Mouse (Mus musculus) midbrain, postnatal 0 days (tissue): ENCODE measurements around the gene Psmd10. TPM values are rescaled to one million over a fixed set of nuclear protein-coding genes. Genes with fewer than 3 reads are reported as not detected.
A peak's percentile ranks its signal among the peaks of the same experiment; 100 is the strongest.

Experiments used
- ATAC-seq: fragments of 200-750 bp; cut with Nextera tagmentation; 2 replicates; pipeline ENCODE4 v1.8.0; 2017; ENCODE audit warnings: moderate number of reproducible peaks, mild to moderate bottlenecking, moderate TSS enrichment, moderate library complexity; ENCODE audit not compliant: low FRiP score
- DNase-seq: peaks from one replicate; pipeline ENCODE4 v3.0.0-alpha.2; 2015; ENCODE audit warnings: low spot score
- H3K27ac ChIP-seq: fragments of 300-500 bp; sonication (generic); 2 replicates; pipeline ENCODE4 v1.5.1; 2014; ENCODE audit warnings: low read depth, mild to moderate bottlenecking, low read length, mixed read lengths
- H3K27me3 ChIP-seq: fragments of 300-500 bp; sonication (generic); 2 replicates; pipeline ENCODE4 v1.6.1; 2014; ENCODE audit warnings: low read length, control low read depth, mixed read lengths; ENCODE audit not compliant: insufficient read depth
- H3K36me3 ChIP-seq: fragments of 300-500 bp; sonication (generic); 2 replicates; pipeline ENCODE4 v1.6.1; 2014; ENCODE audit warnings: low read length, control low read depth, mixed read lengths; ENCODE audit not compliant: insufficient read depth
- H3K4me1 ChIP-seq: fragments of 300-500 bp; sonication (generic); 2 replicates; pipeline ENCODE4 v1.6.1; 2014; ENCODE audit warnings: mild to moderate bottlenecking, control low read depth, antibody characterized with exemption, low read length, mixed read lengths; ENCODE audit not compliant: insufficient read depth
- H3K4me2 ChIP-seq: fragments of 300-500 bp; sonication (generic); 2 replicates; pipeline ENCODE4 v1.6.1; 2014; ENCODE audit warnings: low read depth, mild to moderate bottlenecking, low read length, mixed read lengths; ENCODE audit not compliant: poor library complexity, severe bottlenecking
- H3K4me3 ChIP-seq: fragments of 300-500 bp; sonication (generic); 2 replicates; pipeline ENCODE4 v1.5.1; 2014; ENCODE audit warnings: low read depth, mild to moderate bottlenecking, low read length, moderate library complexity
- H3K9ac ChIP-seq: fragments of 300-500 bp; sonication (generic); replicated peaks from 2 replicates; pipeline ENCODE4 v1.6.1; 2014; ENCODE audit warnings: mild to moderate bottlenecking, low read length, moderate library complexity, mixed read lengths; ENCODE audit not compliant: poor library complexity, severe bottlenecking
- H3K9me3 ChIP-seq: fragments of 300-500 bp; sonication (generic); 2 replicates; pipeline ENCODE4 v1.6.1; 2016; ENCODE audit warnings: low read length, control low read depth
- CTCF ChIP-seq: IDR thresholded peaks from 2 replicates; pipeline ENCODE4 v1.5.1; 2016; ENCODE audit warnings: antibody characterized with exemption, mild to moderate bottlenecking
- WGBS: fragments of 180-500 bp; shearing (Covaris S2); extraction: QIAGEN DNeasy Blood & Tissue Kit; methylation state at CpG from one replicate; pipeline ENCODE4 v1.1.7; 2014; 5-methylcytosine and 5-hydroxymethylcytosine counted together
- polyA plus RNA-seq: library from polyadenylated mRNA; unstranded; fragments of >200 nt; fragmentation: Nextera tagmentation; extraction: Ambion mirVana; gene quantifications from 2 replicates; pipeline ENCODE4 v1.2.1, GENCODE M21; 2015
- total RNA-seq: library from RNA; depleted of rRNA; stranded (reverse); fragments of >200 nt; gene quantifications from 2 replicates; pipeline ENCODE4 v1.2.3, GENCODE M21; 2014

Psmd10 gene
- total and polyA plus RNA-seq, 2 experiments from 2014 or later: 11.8 to 33.2 TPM

- 89% methylated on average over 4 of the region's 4 CpGs for WGBS
- Histone ChIP-seq H3K9ac (no peak overlapping the region), H3K4me2 (no peak overlapping the region), H3K27ac (no peak overlapping the region), H3K4me1 (no peaks in the 10 kb centered on the region), H3K4me3 (no peak overlapping the region), H3K27me3 (peaks cover 14% of the 10 kb centered on the region; the same call in 1 of the 2 replicates), H3K36me3 (no peaks in the 10 kb centered on the region), H3K9me3 (no peaks in the 10 kb centered on the region)
- TF ChIP-seq CTCF: no peak
- DNase-seq (no peak), ATAC-seq (no peak)
Observed at GRCm38 (mm10) chrX:140953618-140954017, 2.9 kb downstream of the Psmd10 start.

GRCm38 (mm10) chrX:140936271-140936670 lies 20.3 kb downstream of the Psmd10 start:
- Histone ChIP-seq H3K9ac (no peak overlapping the region), H3K27ac (no peak overlapping the region), H3K4me2 (no peak overlapping the region), H3K4me1 (no peaks in the 10 kb centered on the region), H3K36me3 (no peaks in the 10 kb centered on the region), H3K27me3 (peaks cover 3% of the 10 kb centered on the region; the same call in 1 of the 2 replicates), H3K9me3 (no peaks in the 10 kb centered on the region), H3K4me3 (no peak overlapping the region)
- ATAC-seq (no peak), DNase-seq (no peak)
- WGBS: 68% methylated on average over 5 of the region's 5 CpGs
- no peak for TF ChIP-seq CTCF

- H3K36me3 ChIP-seq: no peaks in the 10 kb centered on the region
- WGBS: 88% methylated on average over 3 of the region's 3 CpGs
- H3K9me3 ChIP-seq: no peaks in the 10 kb centered on the region
- no peak for TF ChIP-seq CTCF
- no peak overlapping the region for H3K9ac ChIP-seq
- H3K4me3 ChIP-seq: no peak overlapping the region
- H3K27ac ChIP-seq: no peak overlapping the region
- DNase-seq (no peak), ATAC-seq (no peak)
- no peak overlapping the region for H3K4me2 ChIP-seq
- H3K4me1 ChIP-seq: no peaks in the 10 kb centered on the region
- peaks cover 3% of the 10 kb centered on the region; the same call in 1 of the 2 replicates for H3K27me3 ChIP-seq
Observed at GRCm38 (mm10) chrX:140933263-140933662, 23.3 kb downstream of the Psmd10 start.

- peak; percentile 77 for TF ChIP-seq CTCF
- Histone ChIP-seq H3K4me3 (no peak overlapping the region), H3K4me2 (no peak overlapping the region), H3K36me3 (no peaks in the 10 kb centered on the region), H3K27me3 (peaks cover 3% of the 10 kb centered on the region; the same call in 1 of the 2 replicates), H3K4me1 (no peaks in the 10 kb centered on the region), H3K9me3 (no peaks in the 10 kb centered on the region), H3K27ac (no peak overlapping the region), H3K9ac (no peak overlapping the region)
- no peak for ATAC-seq
- 49% methylated on average over 3 of the region's 3 CpGs for WGBS
- DNase-seq: peak; percentile 54
Observed at GRCm38 (mm10) chrX:140932066-140932465, 24.5 kb downstream of the Psmd10 start.

- peaks cover 8% of the 10 kb centered on the region for H3K27me3 ChIP-seq
- no peaks in the 10 kb centered on the region for H3K36me3 ChIP-seq
- H3K9ac ChIP-seq: no peak overlapping the region
- H3K27ac ChIP-seq: no peak overlapping the region
- H3K4me1 ChIP-seq: no peaks in the 10 kb centered on the region
- ATAC-seq: no peak
- H3K4me3 ChIP-seq: no peak overlapping the region
- 88% methylated on average over 6 of the region's 6 CpGs for WGBS
- no peak overlapping the region for H3K4me2 ChIP-seq
- no peak for DNase-seq
- TF ChIP-seq CTCF: no peak
- no peaks in the 10 kb centered on the region for H3K9me3 ChIP-seq
Observed at GRCm38 (mm10) chrX:140921321-140921720, 35.2 kb downstream of the Psmd10 start.

- no peak for TF ChIP-seq CTCF
- Histone ChIP-seq H3K4me3 (no peak within 1 kb of the TSS), H3K36me3 (no peaks in the 10 kb centered on the region), H3K27ac (no peak within 1 kb of the TSS), H3K9ac (no peak within 1 kb of the TSS), H3K9me3 (no peaks in the 10 kb centered on the region), H3K4me1 (no peaks in the 10 kb centered on the region), H3K27me3 (peaks cover 7% of the 10 kb centered on the region; the same call in 1 of the 2 replicates), H3K4me2 (no peak within 1 kb of the TSS)
- ATAC-seq (no peak), DNase-seq (no peak)
- WGBS: 69% methylated on average over 7 of the region's 7 CpGs
Observed at GRCm38 (mm10) chrX:140907360-140907759, 49.2 kb downstream of the Psmd10 start, which contains the start of gene Vsig1. Vsig1 (plus strand) TSS chrX:140907608.
